Mouse (Mus musculus): ENCODE results near the gene Rnf185.
A peak's percentile ranks its signal among the peaks of the same experiment; 100 is the strongest.

Gene Rnf185

DNA sequence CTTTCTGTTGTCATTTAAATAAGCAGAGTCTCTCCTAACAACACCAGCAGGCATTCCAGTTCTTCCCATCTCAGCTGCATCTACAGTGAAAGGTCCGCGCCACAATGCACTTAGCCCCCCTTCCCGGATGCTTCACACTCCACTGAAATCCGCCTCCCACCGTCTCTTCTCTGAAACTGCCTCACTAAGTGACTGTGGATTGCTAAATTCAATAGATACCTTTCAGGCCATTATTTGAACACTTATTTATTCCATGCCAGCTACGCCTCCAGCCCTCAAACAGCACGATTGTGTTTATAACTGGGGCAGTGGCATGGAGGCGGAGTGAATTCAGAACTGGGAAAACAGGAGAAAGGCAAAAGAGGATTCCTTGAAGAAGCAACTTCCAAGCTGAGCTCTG is 55.6 kb downstream of the Rnf185 start:
- DNase-seq (ENCODE audit: low read depth, low spot score), result peak; percentile 29

DNA sequence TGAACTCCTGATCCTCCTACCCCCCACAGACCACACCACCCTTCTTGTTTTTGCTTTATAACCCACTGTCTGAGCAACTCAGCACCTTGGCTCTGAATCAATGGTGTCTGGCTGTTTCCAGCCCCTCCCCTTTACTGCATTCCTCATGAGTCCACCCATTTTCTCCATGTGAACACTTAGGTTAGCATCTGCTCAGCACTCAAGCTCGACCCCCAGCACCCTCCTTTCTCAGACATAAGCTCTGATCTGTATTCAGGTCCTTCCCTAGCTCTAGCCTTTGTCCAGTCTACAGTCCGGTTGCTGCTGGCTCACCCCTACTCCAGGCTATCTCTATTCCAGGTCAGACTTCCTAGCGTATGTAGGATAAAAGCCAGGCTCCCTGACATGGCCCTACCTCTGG is 56.1 kb downstream of the Rnf185 start:
- DNase-seq (ENCODE audit: low read depth, low spot score), result peak; percentile 61

DNA sequence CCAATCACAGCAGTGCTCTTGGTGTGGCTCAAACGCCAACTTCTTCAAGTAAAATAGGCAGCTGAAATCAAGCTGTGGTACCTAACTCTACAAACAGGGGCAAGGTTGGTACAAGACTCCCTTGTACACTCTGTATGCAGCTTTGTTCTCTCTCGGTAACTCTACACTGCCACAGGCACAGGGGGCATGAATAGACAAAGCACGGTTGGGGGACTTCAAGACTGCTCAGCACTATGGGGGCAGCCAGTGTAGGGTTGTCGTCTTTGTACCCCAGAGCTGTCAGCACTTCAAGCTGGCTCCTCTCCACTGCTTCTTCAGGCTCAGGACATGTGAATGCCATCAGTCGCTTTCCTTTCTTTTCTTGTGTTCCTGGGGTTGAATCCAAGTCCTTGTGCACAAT is 57.6 kb downstream of the Rnf185 start:
- no peak for DNase-seq (ENCODE audit: low read depth, low spot score)

DNA sequence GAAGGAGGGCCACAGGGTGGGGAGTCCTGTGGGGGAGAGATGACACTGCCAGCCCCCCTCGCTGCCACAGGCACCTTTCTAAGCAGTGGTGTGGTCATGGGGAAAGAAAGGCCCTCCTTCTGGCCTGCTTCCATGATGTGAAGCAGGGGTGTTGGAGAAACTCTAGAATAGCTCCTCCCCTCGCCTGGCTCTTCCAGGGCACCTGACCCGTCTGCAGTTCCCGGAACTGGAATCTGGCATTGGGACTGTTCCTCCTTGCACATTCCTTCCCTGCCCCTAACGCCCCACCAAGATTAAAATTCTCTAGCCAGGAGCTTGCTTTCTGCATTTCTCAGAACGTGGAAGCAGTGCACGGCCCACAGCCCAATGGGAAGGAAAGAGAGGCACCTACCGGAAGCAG is 59.6 kb downstream of the Rnf185 start:
- DNase-seq (ENCODE audit: low read depth, low spot score), result peak; percentile 85

DNA sequence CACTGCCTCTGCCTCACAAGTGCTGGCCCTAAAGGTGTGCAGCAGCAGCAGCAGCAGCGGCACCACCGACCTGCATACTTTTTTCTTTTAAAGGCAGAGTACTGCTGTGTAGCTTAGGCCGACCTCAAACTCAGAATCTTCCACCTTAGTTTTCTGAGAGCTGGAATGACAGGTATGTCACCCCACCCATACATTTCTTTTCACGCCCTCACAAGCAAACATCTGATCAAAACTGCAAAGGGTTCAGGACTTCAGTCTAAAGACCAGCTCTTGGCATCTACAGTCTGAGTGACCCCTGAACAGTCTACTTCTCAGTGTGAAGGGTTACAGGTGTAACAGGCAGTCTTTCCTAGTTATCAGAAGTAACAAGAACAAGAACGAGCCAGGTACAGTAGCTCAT is 61.4 kb downstream of the Rnf185 start:
- peak; percentile 79 for DNase-seq (ENCODE audit: low read depth, low spot score)

DNA sequence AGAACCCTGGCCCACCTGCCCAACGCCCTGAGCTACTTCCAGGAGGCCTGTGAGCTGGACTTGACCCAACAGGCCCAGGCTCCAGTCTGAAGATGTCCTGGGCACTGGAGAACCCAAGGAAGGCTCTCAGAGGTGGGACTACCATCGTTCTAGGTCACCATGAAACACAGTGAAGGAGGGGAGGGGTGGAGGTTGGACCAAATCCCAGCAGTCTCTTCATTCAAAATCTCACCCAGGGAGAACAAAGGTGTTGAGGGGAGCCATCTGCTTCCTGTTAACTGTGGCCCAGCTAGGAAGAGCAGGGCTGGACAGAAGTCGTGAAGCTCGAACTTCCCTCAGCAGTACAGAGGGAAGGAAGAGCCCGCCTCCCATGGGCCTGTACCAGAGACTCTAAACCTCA is 62.2 kb downstream of the Rnf185 start:
- no peak for DNase-seq (ENCODE audit: low read depth, low spot score)

DNA sequence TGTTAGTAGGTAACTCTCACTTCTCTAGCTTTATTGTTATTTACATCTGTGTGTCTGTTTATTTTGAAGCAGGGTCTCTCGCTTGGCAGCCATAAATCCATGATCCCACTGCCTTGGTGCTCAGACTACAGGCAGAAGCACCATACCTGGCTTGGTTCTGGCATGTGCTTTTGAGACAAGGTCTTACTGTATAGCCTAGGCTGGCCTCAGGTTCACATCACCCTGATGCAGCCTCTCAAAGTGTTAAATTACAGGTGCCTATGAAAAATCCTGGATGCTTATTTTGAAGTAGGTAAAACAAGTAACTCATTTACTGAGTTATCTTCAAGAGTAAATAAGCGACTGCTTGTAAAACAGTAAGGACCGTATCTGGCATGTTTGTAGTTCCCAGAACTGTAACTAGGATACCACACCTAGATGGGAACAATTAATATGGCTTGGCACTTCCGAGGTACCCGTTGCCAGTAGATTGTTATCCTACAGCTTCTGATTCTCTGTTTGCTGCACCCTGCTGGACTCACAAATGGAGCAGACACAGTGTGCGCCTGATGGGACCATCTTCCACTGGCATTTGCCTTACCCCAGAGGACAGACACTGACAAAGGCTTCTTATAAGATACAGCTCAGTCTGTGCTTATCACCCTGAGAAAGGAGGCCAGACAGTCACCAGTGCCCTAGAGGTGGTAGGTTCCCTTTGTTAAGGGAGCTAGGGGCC is 64.5 kb downstream of the Rnf185 start:
- DNase-seq (ENCODE audit: low read depth, low spot score), result no peak

DNA sequence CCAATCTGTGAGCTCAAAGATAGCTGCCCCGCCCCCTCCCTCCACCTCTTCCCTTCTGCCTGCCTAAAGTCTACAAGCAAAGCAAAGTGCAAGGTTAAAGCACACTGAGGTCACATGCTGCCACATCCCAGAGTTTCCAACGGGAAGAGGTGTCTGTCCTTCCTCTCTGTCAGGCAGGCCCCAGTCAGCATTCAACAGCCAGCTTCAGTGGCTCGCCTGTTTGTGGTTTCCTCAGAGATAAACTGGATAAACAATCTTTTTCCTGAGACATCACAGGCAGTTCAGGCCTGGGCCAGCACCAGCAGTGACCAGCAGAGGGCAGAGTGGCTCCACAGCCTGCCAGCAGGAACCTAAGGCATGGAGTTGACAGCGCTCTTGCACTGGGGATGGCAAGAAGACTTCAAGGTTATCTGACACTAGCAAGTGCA is 65.2 kb downstream of the Rnf185 start:
- peak; percentile 90 for DNase-seq (ENCODE audit: low read depth, low spot score)

DNA sequence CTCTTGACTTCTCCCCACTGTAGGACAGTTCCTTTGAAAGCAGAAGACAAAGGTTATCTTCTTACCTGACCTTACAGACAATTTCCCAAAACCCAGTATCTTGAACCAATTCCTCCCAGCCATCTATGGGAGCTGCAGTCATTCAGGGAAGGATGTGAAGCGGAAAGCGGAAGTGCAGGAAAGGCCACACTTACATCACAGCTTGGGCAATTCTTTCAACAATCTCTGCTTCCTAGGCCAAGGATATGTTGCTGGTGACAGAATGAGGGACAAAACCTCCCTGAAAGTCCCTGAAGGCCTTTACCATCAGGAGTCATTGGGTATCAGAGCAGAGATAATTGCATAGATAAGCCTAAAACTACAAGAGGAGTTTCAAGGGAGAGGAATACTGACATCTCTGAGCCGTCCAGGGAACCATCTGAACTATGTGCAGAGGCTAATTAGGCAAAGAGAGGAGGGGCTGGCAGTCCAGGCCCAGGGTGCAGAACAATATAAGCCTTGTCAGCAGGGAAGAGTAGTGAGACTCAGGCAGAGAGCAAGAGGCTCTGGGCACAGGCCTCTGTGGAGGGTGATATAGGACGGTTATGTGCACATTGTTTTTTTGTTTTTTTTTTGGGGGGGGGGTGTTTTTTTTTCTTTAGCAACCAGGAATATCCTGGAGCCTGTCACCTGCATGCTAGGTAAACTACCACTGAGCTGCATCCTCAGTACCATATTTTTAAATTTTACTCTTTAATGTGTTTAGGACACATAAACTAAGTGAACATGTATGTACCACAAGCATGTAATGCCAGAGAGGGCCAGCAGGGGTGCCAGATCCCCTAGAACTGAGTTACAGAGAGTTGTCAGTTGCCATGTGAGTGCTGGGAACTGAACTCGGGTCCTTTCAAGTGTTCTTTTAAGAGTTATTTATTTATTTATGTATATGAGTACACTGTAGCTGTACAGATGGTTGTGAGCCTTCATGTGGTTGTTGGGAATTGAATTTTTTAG is 69.3 kb downstream of the Rnf185 start:
- DNase-seq (ENCODE audit: low read depth, low spot score), result peak; percentile 67

DNA sequence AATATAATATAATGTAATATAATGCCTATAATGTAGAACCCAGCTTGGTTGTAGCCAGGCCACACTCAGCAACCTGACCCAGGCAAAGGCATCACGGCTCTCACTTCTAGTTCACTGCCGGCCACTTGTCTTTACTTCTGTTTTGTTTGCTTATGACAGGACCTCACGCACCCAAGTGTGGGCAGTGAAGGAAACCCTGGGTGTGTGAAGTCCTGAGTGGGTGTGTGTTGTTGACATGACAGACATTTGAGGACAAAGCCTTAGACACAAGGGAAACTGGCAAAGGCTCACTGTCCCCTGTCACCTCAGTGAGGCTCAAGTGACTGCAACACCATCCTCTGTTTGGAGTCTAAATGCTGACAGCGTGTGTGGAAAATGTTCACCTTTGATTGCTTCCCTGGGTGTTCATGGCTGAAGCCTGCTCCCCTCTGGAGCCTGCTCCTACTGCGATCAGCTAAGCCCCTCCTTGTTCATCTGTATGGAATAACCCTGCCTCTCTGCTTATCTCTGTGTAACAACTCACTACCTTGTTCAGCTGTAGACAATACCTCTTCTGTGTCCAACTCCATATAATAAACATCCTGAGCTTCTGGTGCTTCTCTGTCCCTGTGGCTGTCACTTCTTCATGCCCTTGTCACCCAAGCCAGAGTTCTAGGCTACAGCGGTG is 70.9 kb downstream of the Rnf185 start:
- DNase-seq (ENCODE audit: low read depth, low spot score), result no peak

DNA sequence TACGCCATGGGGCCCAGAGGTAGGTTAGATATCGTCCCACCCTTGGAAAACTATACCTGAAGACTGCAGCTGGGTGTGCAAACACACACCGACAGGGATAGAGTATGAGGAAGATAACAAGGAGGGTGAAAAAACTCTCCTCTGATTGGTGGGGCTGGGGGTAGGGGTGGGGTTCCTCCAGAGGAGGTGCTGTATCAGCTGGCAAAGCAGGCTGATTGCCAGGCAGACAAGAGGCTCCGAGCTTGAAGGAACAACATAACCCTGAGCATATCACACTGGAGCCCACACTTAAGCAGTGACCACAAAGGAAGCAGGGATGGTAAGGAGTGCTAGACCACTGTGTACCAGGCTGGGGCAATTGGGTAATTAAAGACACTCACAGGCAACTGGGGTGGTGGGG is 72.7 kb downstream of the Rnf185 start:
- no peak for DNase-seq (ENCODE audit: low read depth, low spot score)

DNA sequence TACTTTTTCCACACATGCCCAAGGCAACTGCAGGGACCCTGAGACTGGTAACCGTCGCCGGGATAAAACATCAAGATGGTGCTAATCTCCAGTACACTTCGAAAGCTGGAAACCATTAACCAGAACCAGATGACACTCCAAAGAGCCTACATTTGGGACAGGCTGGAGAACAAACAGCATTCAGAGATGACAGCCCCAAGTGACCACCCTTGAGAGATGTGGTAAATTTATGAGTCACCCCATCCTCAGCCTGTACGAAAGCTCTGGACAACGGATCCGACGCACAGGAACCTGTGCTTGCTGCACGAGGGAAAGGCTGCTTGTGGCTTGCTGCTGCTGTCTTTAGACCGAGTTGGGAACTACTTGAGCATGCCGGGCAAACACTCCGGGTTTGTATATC is 77.4 kb downstream of the Rnf185 start:
- no peak for DNase-seq (ENCODE audit: low read depth, low spot score)

DNA sequence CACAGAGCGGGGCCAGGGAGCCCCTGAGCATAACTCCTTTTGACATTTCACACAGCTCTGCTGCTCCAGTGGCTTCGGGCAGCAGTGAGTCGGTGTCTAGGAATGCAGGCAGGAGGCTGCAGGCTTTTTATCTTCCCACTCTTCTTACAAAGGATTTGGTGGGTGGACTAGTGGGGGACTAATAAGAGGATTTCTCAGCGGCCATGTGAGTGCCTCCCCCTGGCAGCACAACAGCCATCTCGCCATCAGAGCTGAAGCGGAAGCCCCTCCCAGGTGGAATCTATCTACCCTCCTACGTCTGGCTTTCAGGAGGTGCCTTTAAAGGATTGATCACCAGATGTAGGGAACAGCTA is 77.9 kb downstream of the Rnf185 start:
- DNase-seq (ENCODE audit: low read depth, low spot score), result no peak

DNA sequence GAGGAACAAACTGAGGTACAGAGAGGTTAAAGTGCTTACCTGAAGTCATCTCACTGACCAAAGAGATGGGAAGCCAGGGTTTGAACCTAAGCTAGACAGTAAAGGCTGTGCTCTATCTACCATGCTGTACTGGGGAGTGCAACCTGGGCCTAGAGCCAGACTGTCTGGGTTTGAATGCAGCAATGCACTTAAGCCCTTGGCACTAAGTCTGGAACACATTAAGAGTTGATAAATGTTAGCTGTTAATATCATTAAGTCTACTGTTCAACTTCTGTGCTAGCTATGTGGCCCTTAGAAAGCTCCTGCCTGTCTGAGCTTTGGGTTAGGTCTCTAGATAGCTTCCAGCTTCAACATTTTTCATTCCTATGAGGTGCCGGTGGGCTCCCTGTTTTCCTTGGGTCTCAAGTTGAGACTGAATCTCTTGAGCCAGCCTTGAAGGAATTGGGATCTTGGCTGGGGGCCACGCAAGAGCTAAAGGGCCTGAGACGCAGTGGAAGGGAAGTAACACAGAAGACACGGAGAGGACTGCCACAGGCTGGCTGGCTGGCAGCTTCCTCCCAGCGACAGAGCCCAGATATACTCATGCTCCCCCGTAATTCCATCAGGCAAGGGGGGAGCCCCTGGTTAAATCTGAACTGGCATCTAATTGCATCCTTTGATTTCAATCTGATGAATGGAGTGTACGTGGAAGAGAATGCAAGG is 78.4 kb downstream of the Rnf185 start:
- DNase-seq (ENCODE audit: low read depth, low spot score), result no peak

DNA sequence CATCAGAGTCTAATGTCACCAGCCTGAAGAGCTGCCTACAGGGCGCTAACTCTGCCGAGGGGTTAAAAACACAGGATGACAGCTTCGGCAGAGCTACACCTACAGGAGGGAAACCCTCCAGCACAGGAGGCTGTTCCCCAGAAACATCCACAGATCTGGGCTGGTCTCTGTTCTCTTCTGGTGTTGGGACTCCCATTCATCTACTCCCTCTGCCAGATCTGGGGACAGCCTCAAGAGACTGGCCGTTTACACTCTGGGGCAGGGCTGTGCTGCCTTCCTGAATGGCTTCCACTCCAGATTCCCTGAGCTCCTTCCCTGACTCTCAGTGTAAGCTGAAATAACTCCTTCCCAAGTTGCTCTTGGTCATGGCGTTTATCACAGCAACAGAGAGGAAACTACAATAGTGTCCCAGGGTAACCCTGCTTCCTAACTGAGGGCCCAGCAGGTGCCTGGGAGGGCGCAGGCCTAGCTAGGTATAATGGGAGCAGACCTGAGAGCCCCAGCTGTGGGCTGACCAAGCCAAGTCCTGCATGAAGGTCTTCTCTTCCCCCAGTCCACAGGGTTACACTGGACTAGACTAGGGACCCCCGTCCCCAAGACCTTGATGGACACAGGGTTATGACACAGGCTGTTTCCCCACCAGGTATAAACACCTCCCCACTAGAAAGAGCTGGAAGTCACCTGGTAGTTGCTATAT is 80.4 kb downstream of the Rnf185 start:
- DNase-seq (ENCODE audit: low read depth, low spot score), result no peak

DNA sequence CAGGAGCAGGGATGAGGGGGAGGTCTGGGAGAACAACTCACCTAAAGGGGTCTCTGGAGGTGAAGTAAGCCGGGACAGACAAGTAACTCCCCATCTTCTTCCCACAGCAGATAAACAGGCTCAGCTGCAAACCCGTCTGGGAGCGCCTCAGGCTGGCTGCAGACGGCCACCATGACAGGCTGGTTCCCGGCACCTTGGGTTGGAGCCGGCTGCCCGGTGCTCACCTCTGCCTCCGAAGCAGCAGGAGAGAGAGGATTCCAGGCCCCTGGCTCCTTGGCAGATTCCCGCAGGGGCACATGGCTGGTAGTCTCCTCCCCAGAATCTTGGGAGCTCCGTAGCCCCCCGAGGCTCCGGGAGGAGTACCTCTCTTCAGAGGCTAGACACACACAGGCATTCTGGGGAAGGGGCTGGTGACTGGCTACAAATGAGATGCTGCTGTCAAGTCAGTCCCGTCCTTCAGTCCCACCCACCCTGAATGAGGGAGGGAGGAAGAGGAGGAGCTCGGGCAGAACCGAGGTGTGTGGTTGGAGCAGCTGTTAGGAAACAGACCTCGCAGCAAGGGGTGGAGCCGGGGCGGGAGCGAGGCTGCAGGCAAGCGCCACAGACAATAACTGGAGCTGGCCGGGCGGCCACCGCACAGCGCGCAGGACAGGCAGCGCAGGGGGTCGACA is 81.1 kb downstream of the Rnf185 start:
- peak; percentile 94 for DNase-seq (ENCODE audit: low read depth, low spot score)

DNA sequence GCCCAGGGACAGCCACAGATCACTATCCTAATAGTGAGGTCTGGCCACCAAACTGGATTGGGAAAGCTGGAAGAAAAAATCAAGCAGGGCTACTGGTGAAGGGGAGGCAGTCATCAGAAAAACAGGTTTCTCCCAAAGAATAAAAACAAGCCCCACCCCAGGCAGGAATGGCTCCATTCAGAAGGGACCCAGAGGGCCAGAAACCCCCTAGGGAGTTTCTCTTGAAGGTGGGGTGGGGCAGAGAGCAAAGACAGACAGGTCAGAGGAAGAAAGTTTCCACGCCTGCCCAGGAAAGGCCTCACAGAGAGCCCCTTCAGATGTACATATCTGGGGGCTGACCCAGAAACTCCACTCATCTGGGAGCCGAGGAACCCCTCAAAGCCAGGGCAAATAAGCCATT is 82.0 kb downstream of the Rnf185 start:
- peak; percentile 81 for DNase-seq (ENCODE audit: low read depth, low spot score)

DNA sequence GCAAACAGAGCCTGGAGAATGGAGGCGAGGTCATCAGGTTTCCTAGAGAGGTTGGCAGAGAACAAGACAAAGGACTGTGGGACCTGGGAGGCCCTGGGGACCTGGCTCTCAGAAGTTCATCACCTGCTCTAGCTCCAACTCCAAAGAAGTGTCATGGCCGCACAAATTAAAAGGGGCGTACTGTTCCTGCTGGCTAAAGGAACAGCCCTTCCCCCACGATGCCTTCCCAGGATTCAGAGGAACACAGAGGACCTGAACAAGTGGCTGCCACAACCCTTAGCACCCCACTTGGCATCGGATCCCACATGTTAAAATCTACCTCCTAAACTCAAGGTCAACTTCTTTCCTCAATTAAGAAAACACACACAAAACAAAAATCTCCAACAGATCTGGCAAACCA is 82.7 kb downstream of the Rnf185 start:
- DNase-seq (ENCODE audit: low read depth, low spot score), result peak; percentile 49

DNA sequence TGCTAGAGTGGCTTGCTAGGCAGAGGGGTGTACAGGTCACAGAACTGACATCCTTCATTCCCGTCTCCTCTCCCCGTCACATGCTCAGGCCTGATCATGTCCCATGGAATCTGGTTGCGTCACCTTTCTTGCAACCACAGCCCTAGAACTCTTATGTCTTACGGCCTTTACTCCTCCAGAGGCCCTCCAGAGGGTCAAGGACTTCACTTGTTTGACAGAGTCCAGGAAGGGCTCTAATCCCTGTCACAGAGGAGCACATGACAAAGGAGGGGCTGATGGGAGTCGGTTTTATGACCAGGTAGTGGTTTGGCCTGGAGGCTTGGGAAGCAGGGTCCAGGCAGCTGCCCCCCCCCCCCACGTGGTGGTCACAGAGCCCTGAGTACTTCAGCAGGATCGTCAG is 83.2 kb downstream of the Rnf185 start:
- peak; percentile 37 for DNase-seq (ENCODE audit: low read depth, low spot score)

DNA sequence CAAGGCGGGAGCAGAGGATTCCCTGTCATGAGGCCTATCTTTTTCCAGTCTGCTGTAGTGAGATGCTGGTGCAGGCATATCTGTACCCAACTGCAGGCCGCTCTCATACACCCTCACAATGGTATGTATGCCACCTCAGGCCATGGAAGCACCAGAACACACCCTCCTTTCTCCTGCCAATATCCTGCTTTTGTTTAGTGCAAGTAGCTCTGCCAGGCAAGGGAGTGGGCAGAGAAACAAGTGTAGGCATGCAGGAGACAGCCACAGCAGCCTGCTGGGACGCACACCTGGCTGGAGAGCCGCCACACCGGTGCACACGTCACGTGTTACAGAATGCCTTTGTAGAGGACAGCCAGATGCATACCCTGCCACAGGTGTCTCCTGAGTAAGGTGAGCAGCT is 85.8 kb downstream of the Rnf185 start:
- no peak for DNase-seq (ENCODE audit: low read depth, low spot score)
